Mouse (Mus musculus) liver, embryonic 14.5 days (tissue): ENCODE results near the gene Fxyd7.

Source experiments
- CTCF ChIP-seq: IDR thresholded peaks from 2 replicates; pipeline ENCODE4 v1.5.1; 2016; ENCODE audit warnings: antibody characterized with exemption, low read depth, control low read depth
- EP300 ChIP-seq: IDR thresholded peaks from 2 replicates; pipeline ENCODE4 v1.6.1; 2016; ENCODE audit warnings: antibody characterized with exemption, low read depth

DNA sequence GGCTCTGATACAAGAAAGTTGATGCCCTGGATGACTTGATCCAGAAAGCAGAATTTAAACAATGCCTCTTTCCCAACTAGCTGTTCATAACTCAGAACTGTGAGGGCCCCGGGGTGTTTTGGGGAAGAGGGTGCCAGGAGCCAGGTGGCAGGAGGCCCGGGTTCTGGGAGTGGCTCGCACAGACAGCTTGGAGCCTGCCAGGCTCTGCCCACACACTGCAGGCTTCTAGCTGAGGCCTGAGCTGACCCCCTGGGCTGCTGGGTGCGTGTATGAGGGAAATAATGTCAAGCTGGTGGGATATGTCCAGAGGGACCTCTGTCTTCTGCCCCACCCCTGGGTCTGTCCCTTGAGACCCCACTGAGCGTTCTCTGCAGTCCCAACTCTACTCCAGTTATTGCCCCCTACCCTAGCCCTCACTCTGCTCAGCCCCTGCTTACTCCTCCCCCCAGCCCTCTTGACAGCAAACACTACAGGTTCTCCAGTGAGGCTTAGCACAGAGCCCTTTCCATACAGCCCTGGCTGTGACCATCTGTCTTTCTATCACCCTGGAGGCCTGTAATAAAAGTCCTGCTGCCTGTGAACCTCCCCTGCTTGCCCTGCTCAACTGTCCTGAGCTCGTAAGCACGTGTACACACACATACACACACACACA lies 22.9 kb upstream of the Fxyd7 start:
- TF ChIP-seq CTCF, result no peak
- TF ChIP-seq EP300, result no peak
